Mouse (Mus musculus) embryo, embryonic 10 days (tissue): Measurements from ENCODE around the gene Nme3.

Experiments
- DNase-seq: peaks from one replicate; pipeline ENCODE4 v3.0.0-alpha.2; 2015; ENCODE audit warnings: low spot score

Nme3 gene

GRCm38 (mm10) chr17:24881738-24882440, 14.4 kb upstream of the Nme3 start:
- DNase-seq: peak; percentile 67

GRCm38 (mm10) chr17:24884391-24884790, 11.9 kb upstream of the Nme3 start:
- no peak for DNase-seq

GRCm38 (mm10) chr17:24885356-24886133, 10.8 kb upstream of the Nme3 start:
- no peak for DNase-seq

- peak; percentile 99 for DNase-seq
These were observed 10.0 kb upstream of the Nme3 start, which contains the start of the genes Nubp2 and Spsb3 for GRCm38 (mm10) chr17:24886134-24886931. TSS of gene Nubp2 (minus strand) at chr17:24886349. TSS of gene Spsb3 (plus strand) at chr17:24886643.

GRCm38 (mm10) chr17:24886932-24887271, 9.4 kb upstream of the Nme3 start:
- no peak for DNase-seq

- no peak for DNase-seq
These were observed 8.8 kb upstream of the Nme3 start for GRCm38 (mm10) chr17:24887291-24888080.

- no peak for DNase-seq
These were observed 7.4 kb upstream of the Nme3 start for GRCm38 (mm10) chr17:24888862-24889261.

GRCm38 (mm10) chr17:24890151-24891092, 5.9 kb upstream of the Nme3 start:
- DNase-seq: no peak

- DNase-seq: no peak
These were observed 5.0 kb upstream of the Nme3 start for GRCm38 (mm10) chr17:24891321-24891720.

GRCm38 (mm10) chr17:24892785-24893184, 3.5 kb upstream of the Nme3 start:
- no peak for DNase-seq

GRCm38 (mm10) chr17:24893276-24893675, 3.0 kb upstream of the Nme3 start:
- no peak for DNase-seq

GRCm38 (mm10) chr17:24894061-24894994, 2.0 kb upstream of the Nme3 start:
- peak; percentile 19 for DNase-seq

GRCm38 (mm10) chr17:24894995-24895547, 1.2 kb upstream of the Nme3 start, which contains the start of the genes Eme2 and Mrps34:
TSS of gene Eme2 (minus strand) at chr17:24895087.
TSS of gene Mrps34 (plus strand) at chr17:24895116.
- DNase-seq: peak; percentile 88

- DNase-seq: no peak
These were observed 594 bp upstream of the Nme3 start for GRCm38 (mm10) chr17:24895571-24896240.

- no peak for DNase-seq
These were observed 631 bp downstream of the Nme3 start for GRCm38 (mm10) chr17:24896993-24897269.

GRCm38 (mm10) chr17:24897600-24897999, 1.3 kb downstream of the Nme3 start:
- no peak for DNase-seq

- no peak for DNase-seq
These were observed 1.9 kb downstream of the Nme3 start for GRCm38 (mm10) chr17:24898041-24898854.

- no peak for DNase-seq
These were observed 2.9 kb downstream of the Nme3 start for GRCm38 (mm10) chr17:24899153-24899552.
